Mouse (Mus musculus) MN1 (cell line): ENCODE measurements around the gene Scarf1.

Experiments used
- DNase-seq: peaks from one replicate; pipeline ENCODE4 v3.0.0-alpha.2; 2016; ENCODE audit warnings: low spot score

Scarf1 gene

GRCm38 (mm10) chr11:75513336-75513735 is at the start of gene Scarf1:
TSS of gene Scarf1 (plus strand) at chr11:75513540.
- no peak for DNase-seq

- DNase-seq: no peak
These were observed 49.7 kb upstream of the Scarf1 start for GRCm38 (mm10) chr11:75463624-75464023.

GRCm38 (mm10) chr11:75464417-75464816 is 48.9 kb upstream of the Scarf1 start:
- DNase-seq: no peak

- DNase-seq: no peak
These were observed 48.3 kb upstream of the Scarf1 start for GRCm38 (mm10) chr11:75465051-75465450.

DNA sequence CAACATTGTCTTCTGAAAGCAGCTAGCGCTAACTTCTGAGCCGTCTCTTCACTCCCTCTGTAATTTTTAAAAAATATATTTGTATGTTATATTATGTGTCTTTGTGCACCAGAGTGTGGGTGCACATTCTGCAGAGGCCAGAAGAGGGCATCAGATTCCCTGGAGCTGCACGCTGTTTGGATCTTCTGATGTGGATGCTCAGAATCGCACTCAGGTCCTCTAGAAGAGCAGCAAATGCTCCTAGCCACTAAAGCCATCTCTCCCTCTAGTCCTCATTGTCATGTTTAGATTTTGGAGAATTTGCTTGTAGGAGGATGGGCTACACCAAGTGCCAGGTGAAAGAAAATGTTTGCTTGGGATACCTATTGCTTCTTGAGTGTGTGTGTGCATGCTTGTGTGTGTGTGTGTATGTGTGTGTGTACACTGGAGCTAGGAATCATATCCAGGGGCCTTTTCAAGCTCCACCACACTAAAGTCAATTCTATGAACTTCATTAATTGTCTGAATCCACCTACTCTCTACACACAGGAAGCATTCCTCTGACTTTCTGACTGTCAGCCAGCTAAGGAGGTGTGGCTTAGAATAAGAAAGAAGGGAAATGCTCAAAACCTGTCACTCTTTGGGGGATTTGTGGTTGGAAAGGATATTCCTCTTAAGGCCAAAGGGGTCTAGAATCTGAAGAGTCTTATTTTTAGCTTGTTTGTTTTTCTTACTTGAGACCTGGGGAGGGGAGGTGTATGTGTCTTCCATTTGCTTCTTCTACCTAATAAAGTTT is 46.4 kb upstream of the Scarf1 start:
- DNase-seq: no peak

GRCm38 (mm10) chr11:75467512-75468215 is 45.7 kb upstream of the Scarf1 start:
- DNase-seq: no peak

DNA sequence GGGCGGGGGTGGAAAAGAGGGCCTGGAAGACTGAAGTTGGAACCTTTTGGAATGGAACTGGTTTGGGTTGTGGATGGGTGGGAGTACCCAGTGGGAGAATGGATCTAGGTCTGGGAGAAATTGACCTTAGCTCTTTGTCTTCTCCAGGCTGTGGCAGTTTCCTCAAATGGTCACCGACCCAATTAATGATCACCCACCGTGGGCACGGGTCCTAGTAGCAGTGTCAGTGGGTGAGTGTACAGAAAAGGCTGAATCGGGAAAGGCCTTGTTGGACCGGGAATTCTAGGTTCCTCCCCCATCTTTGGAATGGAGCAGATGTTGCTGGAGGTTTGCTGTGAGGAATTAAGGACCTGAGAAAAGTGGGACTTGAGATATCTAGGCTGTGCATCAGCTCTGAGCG is 44.9 kb upstream of the Scarf1 start:
- DNase-seq: no peak

- no peak for DNase-seq
These were observed 44.1 kb upstream of the Scarf1 start for GRCm38 (mm10) chr11:75469261-75469660.

DNA sequence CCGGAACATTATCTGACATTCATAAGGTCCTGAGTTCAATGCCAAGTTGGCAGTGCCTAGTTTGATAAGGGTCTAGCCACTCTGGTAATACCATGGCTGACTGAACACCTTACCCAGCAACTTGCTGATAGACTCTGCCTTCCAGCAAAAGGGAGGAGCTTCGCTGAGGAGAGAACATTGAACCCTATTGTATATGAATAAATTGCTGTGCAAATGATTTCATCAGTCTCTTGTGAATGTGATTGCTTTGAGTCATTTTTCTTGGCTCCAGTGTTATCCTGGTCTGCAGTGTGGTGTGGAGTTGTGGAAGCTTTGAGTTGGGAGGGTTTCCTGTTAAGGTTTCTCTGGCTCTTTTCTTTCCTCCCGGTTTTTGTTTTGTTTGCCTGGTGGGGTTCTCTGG is 42.7 kb upstream of the Scarf1 start:
- DNase-seq: no peak

- no peak for DNase-seq
These were observed 40.8 kb upstream of the Scarf1 start for GRCm38 (mm10) chr11:75472469-75473081.

DNA sequence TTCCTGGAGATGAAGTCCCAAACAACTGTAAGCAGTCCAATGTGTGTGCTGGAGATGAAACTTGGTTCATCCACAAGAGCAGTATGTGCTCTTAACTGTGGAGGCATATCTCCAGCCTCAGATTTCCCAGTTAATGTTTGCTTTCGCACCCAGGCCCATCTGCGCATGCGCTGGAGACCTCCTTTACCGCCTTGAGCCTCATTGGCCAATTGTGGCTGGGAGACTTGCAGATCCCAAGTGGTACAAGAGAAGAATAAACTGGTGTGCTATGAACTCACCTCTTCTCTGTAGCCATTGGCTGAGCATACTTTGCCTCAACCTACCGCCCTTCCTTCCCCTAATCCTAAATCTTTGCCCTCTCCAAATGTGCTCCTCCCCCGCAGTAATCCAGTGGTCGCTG is 40.0 kb upstream of the Scarf1 start:
- no peak for DNase-seq

DNA sequence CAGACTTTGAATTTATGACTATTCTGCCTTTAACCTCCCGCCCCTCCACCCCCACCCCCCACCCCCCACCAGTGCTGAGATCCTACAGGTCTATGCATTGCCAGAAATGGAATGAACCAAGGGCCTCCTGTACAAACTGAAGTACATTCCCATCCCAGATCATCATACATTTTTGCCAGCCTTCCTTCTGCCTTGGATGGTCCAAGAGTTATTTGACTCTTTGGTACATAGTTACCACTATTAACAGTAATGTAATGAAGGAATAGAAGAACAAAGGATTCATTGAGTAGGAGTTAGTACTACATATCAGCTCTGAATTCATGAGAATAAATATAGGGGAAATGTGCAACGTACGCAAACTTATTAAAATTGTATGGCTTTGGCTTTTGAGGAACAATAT is 27.1 kb upstream of the Scarf1 start:
- no peak for DNase-seq

DNA sequence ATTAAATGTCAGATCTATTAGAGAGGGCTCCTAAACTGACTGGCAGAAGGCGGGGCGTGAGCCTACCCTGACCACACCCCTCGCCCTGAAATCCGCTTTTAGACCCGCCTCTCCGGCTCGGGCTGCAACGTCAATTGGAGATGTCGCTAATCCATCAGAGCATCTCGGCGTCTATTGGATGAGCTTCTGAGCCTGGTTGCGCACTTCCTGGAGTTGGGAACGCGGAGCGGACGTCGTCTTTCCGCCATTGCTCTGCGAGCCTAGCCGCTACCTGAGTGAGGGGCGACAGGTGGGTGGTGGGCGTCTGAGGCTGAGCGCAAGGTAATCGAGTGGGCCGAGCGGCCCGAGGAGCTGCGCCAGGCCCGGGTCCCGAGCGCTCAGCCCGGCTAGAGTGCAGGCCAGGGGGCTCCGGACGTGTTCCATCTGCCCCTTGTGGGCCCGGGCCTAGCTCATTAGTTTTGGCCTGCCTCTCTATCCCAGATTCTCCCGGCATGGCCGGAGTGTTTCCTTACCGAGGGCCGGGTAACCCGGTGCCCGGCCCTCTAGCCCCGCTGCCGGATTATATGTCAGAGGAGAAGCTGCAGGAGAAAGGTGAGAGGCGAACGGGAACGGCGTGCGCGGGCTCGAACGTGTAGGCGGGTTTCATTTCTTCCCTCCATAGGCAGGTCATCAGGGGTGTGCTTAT is 26.6 kb upstream of the Scarf1 start, which contains the start of gene Prpf8:
Gene Prpf8 (plus strand): TSS at position 216 of the 685 bp plus-strand sequence.
- DNase-seq: peak; percentile 97

DNA sequence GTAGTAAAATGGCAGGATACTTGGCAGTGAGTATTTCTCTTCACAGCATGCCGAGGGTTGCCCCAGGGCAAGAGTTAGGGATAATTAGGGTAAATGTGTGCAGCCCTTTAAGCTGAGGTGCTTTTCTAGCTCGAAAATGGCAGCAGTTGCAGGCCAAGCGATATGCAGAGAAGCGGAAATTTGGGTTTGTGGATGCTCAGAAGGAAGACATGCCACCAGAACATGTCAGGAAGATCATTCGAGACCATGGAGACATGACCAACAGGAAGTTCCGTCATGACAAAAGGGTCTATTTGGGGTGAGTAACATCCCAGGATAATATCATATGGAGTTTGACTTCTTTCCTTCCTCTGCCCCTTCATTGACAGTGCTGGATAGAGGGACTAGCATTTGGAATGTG is 25.8 kb upstream of the Scarf1 start:
- DNase-seq: no peak

DNA sequence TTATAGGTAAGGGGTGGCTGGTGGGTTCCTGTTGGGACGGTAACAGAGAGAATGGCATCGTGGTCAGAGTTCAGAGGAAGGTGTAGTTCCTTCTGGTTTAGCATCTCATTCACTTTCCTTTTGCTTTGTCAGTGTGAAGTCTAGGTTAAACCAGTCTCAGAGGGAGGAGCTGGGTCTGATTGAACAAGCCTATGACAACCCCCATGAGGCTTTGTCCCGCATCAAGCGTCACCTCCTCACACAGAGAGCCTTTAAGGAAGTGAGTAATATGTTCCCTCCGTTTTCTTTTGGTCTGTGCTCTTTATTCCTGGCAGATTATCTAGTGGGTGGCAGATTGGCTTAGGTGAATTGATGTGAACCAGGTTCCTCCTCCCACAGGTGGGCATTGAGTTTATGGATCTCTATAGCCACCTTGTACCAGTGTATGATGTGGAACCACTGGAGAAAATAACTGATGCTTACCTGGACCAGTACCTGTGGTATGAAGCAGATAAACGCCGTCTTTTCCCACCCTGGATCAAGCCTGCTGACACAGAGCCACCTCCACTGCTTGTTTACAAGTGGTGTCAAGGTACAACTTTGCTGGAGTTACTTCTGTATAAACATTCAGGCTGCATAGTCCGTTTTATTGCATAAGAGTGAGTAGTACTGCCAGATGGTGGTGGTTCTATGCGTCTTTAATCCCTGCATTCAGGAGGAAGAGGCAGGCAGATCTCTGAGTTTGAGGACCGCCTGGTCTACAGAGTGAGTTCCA is 18.9 kb upstream of the Scarf1 start:
- DNase-seq: no peak

- no peak for DNase-seq
These were observed 15.2 kb upstream of the Scarf1 start for GRCm38 (mm10) chr11:75498126-75498525.

DNA sequence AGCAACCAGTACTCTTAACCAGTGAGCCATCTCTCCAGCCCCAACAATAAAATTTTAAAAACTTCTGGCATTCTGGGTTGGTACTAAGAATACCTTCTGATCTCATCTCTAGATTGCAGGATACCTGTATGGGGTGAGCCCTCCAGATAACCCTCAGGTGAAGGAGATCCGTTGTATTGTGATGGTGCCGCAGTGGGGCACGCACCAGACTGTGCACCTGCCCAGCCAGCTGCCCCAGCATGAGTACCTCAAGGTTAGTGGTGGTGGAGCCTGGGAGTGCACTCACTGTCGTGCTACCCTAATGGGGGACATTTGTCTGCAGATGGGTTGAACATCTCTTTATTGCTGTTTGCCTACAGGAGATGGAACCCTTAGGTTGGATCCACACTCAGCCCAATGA is 5.2 kb upstream of the Scarf1 start:
- no peak for DNase-seq

DNA sequence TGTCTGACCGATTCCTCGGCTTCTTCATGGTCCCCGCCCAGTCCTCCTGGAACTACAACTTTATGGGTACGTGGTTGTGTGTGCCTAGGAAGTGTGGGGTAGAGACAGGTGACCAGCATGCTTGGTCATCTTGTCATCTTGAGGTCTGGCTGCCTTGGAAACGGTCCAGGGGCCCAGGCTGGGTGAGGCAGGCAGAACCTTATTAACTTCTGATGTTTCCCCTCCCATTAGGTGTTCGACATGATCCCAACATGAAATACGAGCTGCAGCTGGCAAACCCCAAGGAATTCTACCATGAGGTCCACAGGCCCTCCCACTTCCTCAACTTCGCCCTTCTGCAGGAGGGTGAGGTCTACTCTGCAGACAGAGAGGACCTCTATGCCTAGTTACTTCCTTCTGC is 4.4 kb upstream of the Scarf1 start:
- no peak for DNase-seq

DNA sequence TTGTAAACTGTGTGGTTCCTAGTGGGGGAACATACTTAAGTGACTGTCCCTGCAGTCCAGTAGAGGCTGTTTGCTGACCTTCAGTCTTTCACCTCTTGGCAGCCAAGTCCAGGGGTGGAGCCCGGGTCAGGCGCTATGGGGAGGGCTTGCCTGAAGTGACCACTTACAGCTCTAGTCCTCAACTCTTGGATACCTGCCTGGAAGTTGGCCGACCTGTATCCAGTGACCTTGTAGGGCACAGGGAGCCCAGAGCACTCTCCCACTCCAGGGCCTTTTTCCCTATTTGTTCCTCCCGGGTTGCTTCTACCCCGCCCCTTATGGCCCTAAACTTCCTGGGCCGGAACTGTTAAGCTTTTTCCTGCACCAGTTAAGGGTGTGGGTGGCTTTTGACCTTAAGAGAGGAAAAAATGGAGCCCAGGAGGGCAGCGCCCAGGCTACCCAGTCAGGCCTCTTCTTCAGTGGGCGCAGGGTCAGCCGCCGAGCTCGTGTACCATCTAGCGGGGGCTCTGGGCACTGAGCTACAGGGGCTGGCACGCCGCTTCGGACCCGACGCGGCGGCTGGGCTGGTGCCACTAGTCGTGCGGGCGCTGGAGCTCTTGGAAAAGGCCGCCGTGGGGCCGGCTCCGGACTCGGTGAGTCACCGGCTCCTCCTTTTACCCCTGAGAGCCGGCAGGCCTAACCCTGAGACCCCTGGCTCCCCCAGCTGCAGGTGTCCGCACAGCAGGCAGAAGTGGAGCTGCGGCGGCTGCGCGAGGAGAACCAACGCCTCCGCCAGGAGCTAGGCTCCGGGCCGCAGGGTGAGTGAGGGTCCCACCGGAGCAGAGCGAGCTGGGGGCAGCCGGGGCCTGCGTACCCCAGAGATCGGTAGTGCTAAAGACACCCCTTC is 3.4 kb upstream of the Scarf1 start, which contains the start of gene Rilp:
Gene Rilp (plus strand): TSS at position 354 of the 886 bp plus-strand sequence.
- peak; percentile 71 for DNase-seq

- peak; percentile 85 for DNase-seq
These were observed 2.7 kb upstream of the Scarf1 start for GRCm38 (mm10) chr11:75510627-75510993.

- DNase-seq: peak; percentile 23
These were observed 2.1 kb upstream of the Scarf1 start for GRCm38 (mm10) chr11:75511213-75511612.
